Mouse (Mus musculus) olfactory bulb, adult 2 months (tissue): ENCODE results near the gene Tnrc6c.

Experiments
- CTCF ChIP-seq: fragments of 200-500 bp; IDR thresholded peaks from 2 replicates; pipeline ENCODE4 v1.5.1; 2012; ENCODE audit warnings: low read depth, mild to moderate bottlenecking, low read length, moderate library complexity; ENCODE audit not compliant: insufficient read depth
- POLR2A ChIP-seq: fragments of 200-500 bp; IDR thresholded peaks from 2 replicates; pipeline ENCODE4 v1.6.1; 2012; ENCODE audit warnings: mild to moderate bottlenecking, low read depth, low read length, moderate library complexity; ENCODE audit not compliant: insufficient read depth

- TF ChIP-seq POLR2A (no peak), CTCF (no peak)
Observed at GRCm38 (mm10) chr11:117656077-117656401, 1.9 kb downstream of the Tnrc6c start.
